Mouse (Mus musculus) urinary bladder, postnatal 36 days (tissue): ENCODE results near the gene Dapk1.
"Not testable (repeated sequence)": the region's sequence is repeated elsewhere in the genome, so short reads cannot be mapped to it uniquely, and the experiment has no call there.

Source experiments
- DNase-seq, 2 experiments: peaks; one replicate each; pipeline ENCODE4 v3.0.0; 2022; ENCODE audit warnings: low spot score in 2 of 2, mixed read lengths in 1 of 2

Dapk1 gene

DNA sequence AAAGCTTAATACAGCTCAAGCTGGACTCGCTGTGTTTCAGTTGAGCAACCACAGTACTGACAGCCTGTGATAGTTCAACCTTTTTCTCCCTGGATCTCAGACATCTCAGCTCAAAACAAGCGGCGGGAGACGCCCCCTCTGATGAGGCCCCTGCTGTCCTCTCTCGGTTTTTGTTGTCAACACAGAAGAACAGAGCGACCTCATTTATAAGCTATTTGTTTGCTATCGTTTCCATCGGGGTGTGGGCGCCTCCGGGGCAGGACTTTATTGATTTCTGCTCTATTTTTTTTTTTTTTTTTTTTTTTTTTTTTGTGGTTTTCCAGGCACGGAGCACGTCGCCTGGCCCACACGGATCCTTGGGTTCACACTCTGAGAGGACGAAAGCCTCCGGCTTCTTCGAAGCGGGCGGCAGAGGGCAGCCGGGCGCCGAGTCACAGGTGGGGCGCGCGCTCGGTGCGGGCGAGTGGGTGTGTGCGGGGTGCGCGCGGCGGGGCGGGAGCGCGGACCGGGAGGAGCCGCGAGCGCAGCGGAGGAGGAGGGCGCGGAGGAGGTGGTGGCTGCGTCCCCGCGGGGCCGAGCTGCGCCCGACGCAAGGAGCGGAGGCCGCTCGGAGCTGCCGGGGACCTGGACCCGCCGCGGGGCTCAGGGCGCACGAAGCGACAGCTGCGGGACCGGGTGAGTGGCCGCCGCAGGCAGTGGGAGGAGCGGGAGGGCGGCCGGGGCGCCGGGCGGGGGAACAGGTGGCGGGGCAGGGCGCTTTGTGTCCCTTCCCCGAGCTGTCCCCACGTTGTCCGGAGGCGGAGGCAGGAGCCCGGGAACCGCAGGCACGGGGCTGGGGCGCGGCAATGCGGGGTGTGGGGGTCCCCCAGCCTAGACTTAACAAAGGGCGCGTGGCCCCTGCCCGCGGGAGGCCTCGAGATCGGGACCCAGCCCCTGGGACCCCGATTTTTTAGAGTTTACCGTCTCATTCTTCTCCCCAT is at the start of gene Dapk1:
Gene Dapk1 (plus strand): TSS at position 512 of the 980 bp plus-strand sequence.
- DNase-seq = peak; percentile 80 to 85

- no peak for DNase-seq
These were observed 48.4 kb upstream of the Dapk1 start for GRCm38 (mm10) chr13:60553326-60553725.

GRCm38 (mm10) chr13:60556476-60556875 is 45.3 kb upstream of the Dapk1 start:
- no peak for DNase-seq

GRCm38 (mm10) chr13:60556911-60557310 is 44.8 kb upstream of the Dapk1 start:
- no peak for DNase-seq

- DNase-seq = no peak
These were observed 37.4 kb upstream of the Dapk1 start for GRCm38 (mm10) chr13:60564303-60564702.

DNA sequence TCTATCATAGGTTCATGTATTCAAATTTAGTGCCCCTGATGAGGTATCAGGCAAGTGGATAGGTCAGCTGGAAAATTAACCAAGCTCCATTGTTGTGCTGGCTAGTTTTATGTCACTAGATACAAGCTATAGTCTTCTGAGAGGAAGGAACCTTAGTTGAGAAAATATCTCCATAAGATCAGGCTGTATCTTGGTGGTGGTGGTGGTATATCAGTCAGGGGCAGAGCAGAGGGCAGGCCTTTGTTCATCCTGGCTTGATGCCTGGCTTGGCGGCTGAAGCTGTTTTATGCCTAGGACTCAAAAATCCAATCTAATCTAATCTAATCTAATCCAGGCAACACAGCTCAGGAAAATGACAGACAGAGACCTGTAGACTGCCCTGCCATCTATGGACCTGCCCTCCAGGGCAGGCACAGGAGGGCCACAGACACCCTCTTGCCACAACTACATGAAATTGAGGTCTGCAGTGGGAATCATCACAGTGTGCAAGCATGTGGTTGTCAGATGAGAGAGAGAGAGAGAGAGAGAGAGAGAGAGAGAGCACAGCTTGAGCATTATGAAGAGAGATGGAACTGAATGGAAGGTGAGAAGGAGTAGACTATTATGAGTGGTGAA is 32.7 kb upstream of the Dapk1 start:
- no peak for DNase-seq

GRCm38 (mm10) chr13:60569549-60569941 is 32.2 kb upstream of the Dapk1 start:
- DNase-seq = no peak

- no peak for DNase-seq
These were observed 28.2 kb upstream of the Dapk1 start for GRCm38 (mm10) chr13:60573541-60573940.

- DNase-seq = peak in 1 of 2 experiments; percentile 9
These were observed 27.8 kb upstream of the Dapk1 start for GRCm38 (mm10) chr13:60573971-60574370.

DNA sequence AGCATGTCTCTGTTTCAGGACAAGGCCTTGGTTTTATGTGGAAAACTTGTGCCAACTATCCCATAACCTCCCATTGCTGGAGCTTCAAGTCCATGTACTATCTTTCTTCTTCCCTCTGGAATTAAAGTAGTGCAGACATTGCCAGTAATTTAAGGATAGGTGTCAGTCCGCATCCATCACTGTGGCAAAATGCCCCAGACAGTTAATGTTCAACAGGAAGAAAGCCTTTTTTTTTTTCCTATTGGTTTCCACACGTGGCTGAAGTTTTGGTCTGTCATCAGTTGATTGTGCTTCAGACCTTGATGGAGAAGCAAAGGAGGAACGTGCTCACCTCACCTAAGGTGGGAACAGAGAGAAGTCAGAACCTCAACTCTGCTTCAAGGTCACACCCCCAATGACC is 23.2 kb upstream of the Dapk1 start:
- DNase-seq = no peak

DNA sequence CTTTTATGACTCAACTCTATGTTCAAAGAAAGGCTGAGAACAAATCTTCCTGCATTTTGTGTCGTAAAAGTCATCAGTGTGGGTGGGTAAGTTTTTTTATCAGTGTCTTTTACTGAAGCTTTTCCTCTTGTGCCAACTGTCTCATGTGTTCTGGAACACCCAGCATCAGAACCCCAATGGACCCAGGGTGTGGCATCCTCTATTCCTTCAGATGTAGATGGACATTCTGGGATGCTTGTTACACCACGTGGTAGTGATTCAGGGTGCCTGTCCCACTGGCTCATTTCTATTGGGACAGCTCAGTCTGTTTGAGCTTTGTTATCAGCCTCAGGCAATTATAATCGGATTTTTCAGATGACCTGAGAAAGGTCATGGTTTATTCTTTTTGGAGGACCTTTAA is 6.9 kb upstream of the Dapk1 start:
- DNase-seq = no peak

- DNase-seq = no peak
These were observed 6.2 kb upstream of the Dapk1 start for GRCm38 (mm10) chr13:60595519-60595918.

DNA sequence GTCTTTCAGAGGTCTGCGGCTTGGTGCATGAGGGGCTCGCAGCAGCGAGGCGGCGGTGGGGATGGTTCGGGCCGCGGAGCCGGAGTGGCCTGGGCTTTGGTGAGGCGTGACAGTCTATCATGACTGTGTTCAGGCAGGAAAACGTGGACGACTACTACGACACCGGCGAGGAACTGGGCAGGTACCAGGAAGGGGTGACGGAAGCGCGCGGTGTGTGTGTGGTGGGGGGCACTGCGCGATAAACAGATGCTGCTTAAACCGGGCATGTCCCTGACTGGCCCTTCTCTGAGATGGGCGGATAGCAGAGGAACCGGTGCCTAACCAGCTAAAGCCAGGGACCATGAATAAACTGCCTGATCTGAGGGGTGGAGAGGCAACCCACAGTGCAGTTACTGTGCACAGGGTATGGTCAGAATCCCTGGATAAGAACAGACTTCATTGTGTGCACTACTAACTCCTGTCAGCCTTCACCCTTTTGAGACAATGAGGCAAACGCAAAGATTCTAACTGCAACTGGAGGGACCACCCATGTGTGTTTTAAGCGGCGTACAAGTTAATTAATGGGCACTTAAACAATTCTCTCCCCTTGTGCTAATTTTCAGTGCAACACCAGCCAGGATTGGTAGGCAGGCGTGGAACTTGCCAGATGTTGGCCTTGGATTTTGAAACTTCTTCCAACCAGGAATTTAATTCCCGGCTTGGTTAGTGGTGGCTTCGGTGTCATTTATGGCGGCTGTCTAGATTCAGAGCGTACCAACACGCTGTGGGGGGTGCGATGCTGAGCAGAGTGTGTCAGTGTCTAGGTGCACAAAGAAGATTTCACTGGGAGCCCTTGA is 887 bp downstream of the Dapk1 start:
- DNase-seq = peak; percentile 32 to 46

DNA sequence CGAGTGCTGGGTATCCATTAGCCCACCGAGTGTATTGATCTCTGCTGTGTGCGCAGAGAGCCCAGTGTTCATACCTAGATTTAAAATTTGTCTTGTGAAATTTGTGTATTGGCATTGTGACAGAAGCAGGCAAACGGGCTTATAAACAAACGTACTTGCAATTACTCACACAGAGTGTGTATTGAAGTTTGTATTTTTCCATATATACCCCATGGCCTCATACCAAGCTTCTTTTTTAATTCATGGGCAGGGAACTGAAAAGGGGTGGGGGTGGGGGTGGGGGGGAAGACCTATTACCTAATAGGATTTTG is 1.5 kb downstream of the Dapk1 start:
- no peak for DNase-seq

- DNase-seq = no peak
These were observed 5.7 kb downstream of the Dapk1 start for GRCm38 (mm10) chr13:60607411-60607810.

- DNase-seq = no peak
These were observed 6.8 kb downstream of the Dapk1 start for GRCm38 (mm10) chr13:60608411-60609046.

GRCm38 (mm10) chr13:60609234-60609633 is 7.5 kb downstream of the Dapk1 start:
- DNase-seq = no peak

DNA sequence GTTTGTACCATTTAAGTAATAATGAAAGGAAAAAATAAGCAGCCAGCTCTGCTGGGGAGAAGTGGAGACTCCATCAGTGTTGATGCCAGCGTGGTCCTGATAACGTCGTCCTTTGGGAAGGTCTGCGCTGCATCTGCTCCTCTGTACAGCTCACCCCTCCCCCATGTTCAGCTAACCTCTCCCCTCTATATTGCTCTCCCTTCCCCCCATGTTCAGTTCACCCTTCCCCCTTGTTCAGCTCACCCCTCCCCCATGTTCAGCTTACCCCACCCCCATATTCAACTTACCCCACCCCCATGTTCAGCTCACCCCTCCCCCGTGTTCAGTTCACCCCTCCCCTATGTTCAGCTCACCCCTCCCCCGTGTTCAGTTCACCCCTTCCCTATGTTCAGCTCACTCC is 8.8 kb downstream of the Dapk1 start:
- no peak for DNase-seq

DNA sequence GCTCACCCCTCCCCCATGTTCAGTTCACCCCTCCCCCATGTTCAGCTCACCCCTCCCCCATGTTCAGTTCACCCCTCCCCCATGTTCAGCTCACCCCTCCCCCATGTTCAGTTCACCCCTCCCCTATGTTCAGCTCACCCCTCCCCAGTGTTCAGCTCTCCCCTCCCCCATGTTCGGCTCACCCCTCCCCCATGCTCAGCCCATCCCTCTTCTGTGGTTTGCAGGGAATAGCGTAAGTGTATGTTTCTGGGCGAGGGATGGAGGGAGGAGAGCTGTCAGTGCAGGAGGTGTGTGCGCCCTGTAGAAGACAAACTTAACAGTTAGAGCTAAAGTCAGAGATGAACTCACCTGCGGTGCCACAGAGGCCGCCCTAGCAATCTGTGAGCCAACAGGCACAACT is 9.2 kb downstream of the Dapk1 start:
- not testable (repeated sequence) for DNase-seq

DNA sequence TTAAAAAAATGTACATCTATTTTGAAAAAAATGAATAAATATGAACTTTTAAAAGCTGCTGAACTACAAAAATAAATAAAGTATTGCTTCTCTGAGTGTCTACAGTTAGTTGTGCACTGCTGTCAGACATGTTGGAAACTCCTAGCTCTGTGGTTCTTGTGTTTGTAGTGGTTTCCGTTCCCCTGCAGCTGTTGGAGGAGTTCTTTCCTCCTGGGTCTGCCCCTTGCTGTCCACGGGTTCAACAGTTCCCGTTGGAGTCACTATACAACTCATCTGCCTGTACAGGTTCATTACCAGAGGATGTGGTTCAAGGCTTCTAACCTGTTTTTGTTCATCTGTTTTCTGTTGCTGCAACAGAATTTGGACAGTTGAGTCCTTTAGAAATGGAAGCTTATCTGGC is 10.4 kb downstream of the Dapk1 start:
- DNase-seq = no peak

GRCm38 (mm10) chr13:60614154-60614553 is 12.4 kb downstream of the Dapk1 start:
- no peak for DNase-seq
